Mouse (Mus musculus) small intestine, adult 2 months (tissue): Measurements from ENCODE around the gene Crygc. TPM values are rescaled to one million over a fixed set of nuclear protein-coding genes. Genes with fewer than 3 reads are reported as not detected.
A peak's percentile ranks its signal among the peaks of the same experiment; 100 is the strongest.

ENCODE experiments used
- H3K27ac ChIP-seq: fragments of 200-500 bp; 2 replicates; pipeline ENCODE4 v1.5.1; 2012; ENCODE audit warnings: low read depth, low read length, control low read depth, inconsistent platforms; ENCODE audit not compliant: insufficient read depth
- H3K27me3 ChIP-seq: fragments of 200-500 bp; 2 replicates; pipeline ENCODE4 v1.6.1; 2012; ENCODE audit warnings: mild to moderate bottlenecking, moderate library complexity, low read length, inconsistent platforms; ENCODE audit not compliant: control insufficient read depth, insufficient read depth
- H3K36me3 ChIP-seq: fragments of 200-500 bp; 2 replicates; pipeline ENCODE4 v1.6.1; 2012; ENCODE audit warnings: mild to moderate bottlenecking, low read length, control low read depth, inconsistent platforms; ENCODE audit not compliant: control insufficient read depth, insufficient read depth
- H3K4me1 ChIP-seq: fragments of 200-500 bp; 2 replicates; pipeline ENCODE4 v1.6.1; 2012; ENCODE audit warnings: low read length, inconsistent platforms, mixed read lengths; ENCODE audit not compliant: control insufficient read depth, insufficient read depth, insufficient read length
- H3K4me3 ChIP-seq: fragments of 200-500 bp; 2 replicates; pipeline ENCODE4 v1.5.1; 2012; ENCODE audit warnings: low read depth, mild to moderate bottlenecking, control low read depth, inconsistent platforms, low read length, moderate library complexity
- CTCF ChIP-seq: fragments of 200-500 bp; IDR thresholded peaks from 2 replicates; pipeline ENCODE4 v1.5.1; 2012; ENCODE audit warnings: low read depth, mild to moderate bottlenecking, control low read depth, inconsistent platforms, low read length, moderate library complexity, mixed read lengths; ENCODE audit not compliant: insufficient replicate concordance, insufficient read length; ENCODE audit errors: extremely low read depth
- POLR2A ChIP-seq: fragments of 200-500 bp; IDR thresholded peaks from 2 replicates; pipeline ENCODE4 v1.6.1; 2012; ENCODE audit warnings: low read depth, mild to moderate bottlenecking, control low read depth, inconsistent platforms, low read length, moderate library complexity
- WGBS: fragments of 180-500 bp; shearing (Covaris S2); methylation state at CpG from one replicate; pipeline ENCODE4 v1.1.7; 2018; 5-methylcytosine and 5-hydroxymethylcytosine counted together
- polyA plus RNA-seq: library from polyadenylated mRNA; depleted of rRNA; stranded (reverse); fragments of >200 nt; gene quantifications from 2 replicates; pipeline ENCODE4 v1.2.3, GENCODE M21; 2012

Gene Crygc
- polyA plus RNA-seq, 1 experiment: not detected

DNA sequence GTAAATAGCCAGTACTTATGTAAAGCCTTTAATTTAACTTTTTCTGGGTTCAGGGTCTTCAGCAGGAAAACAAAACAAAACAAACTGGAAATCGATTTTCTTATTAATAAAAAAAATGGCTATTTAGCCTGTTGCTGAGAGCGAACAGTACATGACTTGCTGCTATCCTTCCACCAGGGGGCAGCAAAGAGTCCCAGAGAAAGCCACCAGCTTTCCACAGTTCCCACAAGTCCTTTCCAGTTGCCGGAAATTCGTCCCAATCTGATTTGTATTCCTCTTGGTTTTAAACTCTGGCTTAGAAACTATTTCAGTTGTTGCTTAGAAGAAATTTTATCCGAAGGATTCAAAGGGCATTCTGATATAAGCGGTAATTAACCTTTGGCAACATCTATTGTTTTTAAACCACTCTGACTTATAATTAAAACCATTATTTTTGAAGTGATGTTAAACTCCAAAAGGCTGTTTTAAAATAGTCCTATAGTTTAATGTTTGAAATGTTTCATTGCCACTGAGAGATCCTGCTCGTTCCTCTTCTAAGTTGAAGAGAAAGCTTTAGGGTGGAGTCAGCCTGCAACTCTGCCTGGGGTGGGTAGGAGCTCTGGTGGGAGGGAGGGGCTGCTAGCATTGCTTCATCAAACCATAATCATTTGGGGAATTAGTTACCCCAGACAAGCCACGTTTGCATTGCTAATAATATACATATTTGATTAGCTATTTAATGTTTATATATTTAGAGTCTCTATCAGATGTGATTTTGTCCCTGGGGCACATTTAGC lies 38.7 kb upstream of the Crygc start:
- 2% methylated on average over 8 of the region's 8 CpGs for WGBS
- H3K27me3 ChIP-seq: no peaks in the 10 kb centered on the region
- peak overlapping the region; percentile 73; the same call in 1 of the 2 replicates for H3K27ac ChIP-seq
- TF ChIP-seq CTCF: peak; percentile 95
- no peak for TF ChIP-seq POLR2A
- H3K36me3 ChIP-seq: no peaks in the 10 kb centered on the region
- peaks cover 9% of the 10 kb centered on the region; the same call in 1 of the 2 replicates for H3K4me1 ChIP-seq
- H3K4me3 ChIP-seq: no peak overlapping the region

DNA sequence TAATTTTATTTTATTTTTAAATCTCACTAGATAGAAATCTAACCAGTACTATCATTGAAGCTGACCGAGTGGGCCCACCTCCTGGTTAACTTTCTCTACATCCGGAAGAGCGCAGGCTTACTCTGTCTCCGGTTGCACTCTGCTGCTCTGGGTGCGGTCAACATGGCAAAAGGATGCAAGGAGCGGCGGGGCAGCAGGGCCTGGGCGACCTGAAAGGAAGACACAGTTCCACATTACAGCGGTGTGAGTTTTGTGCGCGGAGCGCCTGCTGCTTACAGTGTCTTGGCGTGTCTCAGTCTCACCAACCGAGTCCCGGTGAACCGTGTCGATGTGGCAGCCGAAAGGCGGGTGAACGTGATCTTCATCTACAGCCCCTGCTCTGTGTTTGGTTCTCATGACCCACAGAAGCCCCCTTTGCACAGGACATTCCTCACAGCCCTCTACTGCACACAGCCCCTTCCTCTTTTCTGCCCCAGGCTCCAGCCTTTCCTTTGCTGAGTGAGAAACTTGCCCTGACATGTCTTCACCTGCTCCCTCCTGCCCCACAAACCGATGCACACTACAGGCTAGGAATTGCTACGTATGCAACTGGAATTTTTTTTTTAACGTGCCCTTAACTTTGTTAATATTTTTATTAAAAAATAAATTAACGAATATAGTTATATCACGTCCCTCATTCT lies 36.4 kb upstream of the Crygc start:
- Histone ChIP-seq H3K27me3 (no peaks in the 10 kb centered on the region), H3K4me1 (peaks cover 9% of the 10 kb centered on the region; the same call in 1 of the 2 replicates), H3K27ac (no peak overlapping the region), H3K36me3 (no peaks in the 10 kb centered on the region), H3K4me3 (no peak overlapping the region)
- WGBS: 78% methylated on average over 25 of the region's 25 CpGs
- no peak for TF ChIP-seq POLR2A
- no peak for TF ChIP-seq CTCF

DNA sequence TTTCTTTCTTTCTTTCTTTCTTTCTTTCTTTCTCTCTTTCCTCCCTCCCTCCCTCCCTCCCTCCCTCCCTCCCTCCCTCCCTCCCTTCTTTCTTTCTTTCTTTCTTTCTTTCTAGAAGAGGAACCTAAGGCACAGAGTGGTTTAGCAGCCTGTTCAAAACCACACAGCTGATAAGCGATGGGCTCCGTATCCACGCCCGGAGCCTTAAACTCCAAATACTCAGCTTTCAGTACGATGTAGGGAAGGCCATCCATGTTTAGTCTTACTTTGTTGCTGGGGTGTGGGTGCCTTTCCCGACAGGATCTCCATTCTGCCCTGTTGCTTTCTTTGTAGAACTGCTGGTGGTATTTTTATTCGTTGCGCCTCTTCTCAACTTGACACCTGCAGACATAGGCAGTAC lies 35.7 kb upstream of the Crygc start:
- WGBS: 84% methylated on average over 8 of the region's 8 CpGs
- no peaks in the 10 kb centered on the region for H3K27me3 ChIP-seq
- no peaks in the 10 kb centered on the region for H3K36me3 ChIP-seq
- H3K27ac ChIP-seq: no peak overlapping the region
- no peak overlapping the region for H3K4me3 ChIP-seq
- peaks cover 9% of the 10 kb centered on the region; the same call in 1 of the 2 replicates for H3K4me1 ChIP-seq
- TF ChIP-seq CTCF (no peak), POLR2A (no peak)

- Histone ChIP-seq H3K27me3 (no peaks in the 10 kb centered on the region), H3K27ac (no peak overlapping the region), H3K4me1 (peaks cover 3% of the 10 kb centered on the region; the same call in 1 of the 2 replicates), H3K36me3 (no peaks in the 10 kb centered on the region), H3K4me3 (no peak overlapping the region)
- TF ChIP-seq POLR2A (no peak), CTCF (no peak)
- 75% methylated on average over 10 of the region's 10 CpGs for WGBS
Observed at GRCm38 (mm10) chr1:65107654-65108279, 34.3 kb upstream of the Crygc start.

- no peak within 1 kb of the TSS for H3K27ac ChIP-seq
- H3K36me3 ChIP-seq: no peaks in the 10 kb centered on the region
- no peaks in the 10 kb centered on the region for H3K27me3 ChIP-seq
- TF ChIP-seq CTCF: no peak
- TF ChIP-seq POLR2A: no peak
- no peak within 1 kb of the TSS for H3K4me3 ChIP-seq
- H3K4me1 ChIP-seq: 0 out of 2 replicates have a peak, but pooled peaks cover 1% of the 10 kb centered on the region
- 89% methylated on average over 11 of the region's 11 CpGs for WGBS
Observed at GRCm38 (mm10) chr1:65103273-65103672, 29.8 kb upstream of the Crygc start, which contains the start of gene Cryga. Cryga (minus strand) TSS chr1:65103373.

- Histone ChIP-seq H3K4me3 (no peak overlapping the region), H3K27ac (no peak overlapping the region), H3K4me1 (no peaks in the 10 kb centered on the region), H3K27me3 (no peaks in the 10 kb centered on the region), H3K36me3 (no peaks in the 10 kb centered on the region)
- TF ChIP-seq POLR2A: no peak
- no peak for TF ChIP-seq CTCF
- WGBS: 55% methylated on average over 3 of the region's 3 CpGs
Observed at GRCm38 (mm10) chr1:65096953-65097352, 23.5 kb upstream of the Crygc start.
